Mouse (Mus musculus) heart, embryonic 16.5 days (tissue): ENCODE measurements around the gene Tmc5. TPM values are rescaled to one million over a fixed set of nuclear protein-coding genes. Genes with fewer than 3 reads are reported as not detected.

Experiments
- ATAC-seq: fragments of 200-750 bp; cut with Nextera tagmentation; replicated peaks from 2 replicates; pipeline ENCODE4 v1.8.0; 2017; ENCODE audit warnings: moderate number of reproducible peaks; ENCODE audit not compliant: insufficient read depth, low FRiP score; ENCODE audit errors: extremely low read depth
- H3K27ac ChIP-seq: fragments of 300-500 bp; sonication (generic); 2 replicates; pipeline ENCODE4 v1.5.1; 2014; ENCODE audit warnings: mild to moderate bottlenecking, low read length, control low read depth, moderate library complexity
- H3K27me3 ChIP-seq: fragments of 300-500 bp; sonication (generic); 2 replicates; pipeline ENCODE4 v1.6.1; 2014; ENCODE audit warnings: low read length, mixed read lengths; ENCODE audit not compliant: control insufficient read depth, insufficient read depth
- H3K36me3 ChIP-seq: fragments of 300-500 bp; sonication (generic); 2 replicates; pipeline ENCODE4 v1.6.1; 2014; ENCODE audit not compliant: control insufficient read depth, insufficient read depth
- H3K4me1 ChIP-seq: fragments of 300-500 bp; sonication (generic); 2 replicates; pipeline ENCODE4 v1.6.1; 2014; ENCODE audit warnings: low read length, mixed read lengths; ENCODE audit not compliant: control insufficient read depth, insufficient read depth
- H3K4me2 ChIP-seq: fragments of 300-500 bp; sonication (generic); 2 replicates; pipeline ENCODE4 v1.6.1; 2014; ENCODE audit warnings: low read depth, mild to moderate bottlenecking, control low read depth, low read length
- H3K4me3 ChIP-seq: fragments of 300-500 bp; sonication (generic); 2 replicates; pipeline ENCODE4 v1.5.1; 2014; ENCODE audit warnings: mild to moderate bottlenecking, control low read depth, low read length
- H3K9ac ChIP-seq: fragments of 300-500 bp; sonication (generic); 2 replicates; pipeline ENCODE4 v1.6.1; 2014; ENCODE audit warnings: low read length, control low read depth
- H3K9me3 ChIP-seq: fragments of 300-500 bp; sonication (generic); replicated peaks from 2 replicates; pipeline ENCODE4 v1.6.1; 2016; ENCODE audit warnings: low read length; ENCODE audit not compliant: control insufficient read depth
- WGBS: fragments of 180-500 bp; shearing (Covaris S2); extraction: QIAGEN DNeasy Blood & Tissue Kit; methylation state at CpG from one replicate; pipeline ENCODE4 v1.1.7; 2014; 5-methylcytosine and 5-hydroxymethylcytosine counted together
- polyA plus RNA-seq: library from polyadenylated mRNA; unstranded; fragments of >200 nt; fragmentation: Nextera tagmentation; extraction: Ambion mirVana; gene quantifications from 2 replicates; pipeline ENCODE4 v1.2.1, GENCODE M21; 2015

Tmc5 gene
- polyA plus RNA-seq, 1 experiment from 2014 or later: 0.97 TPM

GRCm38 (mm10) chr7:118595228-118595627, 1.9 kb upstream of the Tmc5 start:
- Histone ChIP-seq H3K4me3 (peak overlapping the region; percentile 25), H3K9ac (no peak overlapping the region), H3K4me2 (peak overlapping the region; percentile 52), H3K27ac (no peak overlapping the region), H3K9me3 (no peaks in the 10 kb centered on the region; the same call in 1 of the 2 replicates), H3K27me3 (peaks cover 55% of the 10 kb centered on the region), H3K36me3 (no peaks in the 10 kb centered on the region), H3K4me1 (peaks cover 21% of the 10 kb centered on the region)
- WGBS: under 1% methylated on average over 14 of the region's 14 CpGs
- ATAC-seq: peak; percentile 20; the same call in 1 of the 2 replicates

DNA sequence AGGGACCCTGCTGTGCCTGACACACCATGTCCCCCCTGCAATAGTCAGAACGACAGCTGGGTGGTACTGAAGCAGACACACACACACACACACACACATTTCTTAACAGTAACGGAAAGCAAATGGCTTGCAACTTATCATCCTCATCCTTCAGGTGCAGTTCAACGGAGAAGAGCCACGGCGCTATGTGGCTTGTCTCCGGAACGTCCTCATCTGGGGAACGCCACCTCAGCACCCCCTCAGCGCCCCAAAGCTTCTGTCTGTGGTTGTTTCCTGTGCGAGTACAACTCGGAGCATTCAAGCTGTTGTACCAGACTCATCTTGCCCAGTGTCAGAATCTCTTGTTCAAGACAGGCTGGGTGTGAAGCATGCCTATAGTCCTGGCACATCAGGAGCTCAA, 826 bp upstream of the Tmc5 start:
- Histone ChIP-seq H3K4me1 (peaks cover 21% of the 10 kb centered on the region), H3K9ac (no peak overlapping the region), H3K27ac (no peak overlapping the region), H3K4me2 (no peak overlapping the region), H3K4me3 (no peak overlapping the region), H3K27me3 (peaks cover 61% of the 10 kb centered on the region), H3K9me3 (no peaks in the 10 kb centered on the region), H3K36me3 (no peaks in the 10 kb centered on the region)
- no peak for ATAC-seq
- 71% methylated on average over 11 of the region's 11 CpGs for WGBS

GRCm38 (mm10) chr7:118599954-118600631, 3.0 kb downstream of the Tmc5 start:
- no peaks in the 10 kb centered on the region for H3K9me3 ChIP-seq
- H3K36me3 ChIP-seq: no peaks in the 10 kb centered on the region
- 70% methylated on average over 12 of the region's 12 CpGs for WGBS
- H3K27me3 ChIP-seq: peaks cover 42% of the 10 kb centered on the region
- no peak overlapping the region for H3K4me2 ChIP-seq
- no peak for ATAC-seq
- peaks cover 11% of the 10 kb centered on the region for H3K4me1 ChIP-seq
- no peak overlapping the region for H3K4me3 ChIP-seq
- no peak overlapping the region for H3K27ac ChIP-seq
- no peak overlapping the region for H3K9ac ChIP-seq

DNA sequence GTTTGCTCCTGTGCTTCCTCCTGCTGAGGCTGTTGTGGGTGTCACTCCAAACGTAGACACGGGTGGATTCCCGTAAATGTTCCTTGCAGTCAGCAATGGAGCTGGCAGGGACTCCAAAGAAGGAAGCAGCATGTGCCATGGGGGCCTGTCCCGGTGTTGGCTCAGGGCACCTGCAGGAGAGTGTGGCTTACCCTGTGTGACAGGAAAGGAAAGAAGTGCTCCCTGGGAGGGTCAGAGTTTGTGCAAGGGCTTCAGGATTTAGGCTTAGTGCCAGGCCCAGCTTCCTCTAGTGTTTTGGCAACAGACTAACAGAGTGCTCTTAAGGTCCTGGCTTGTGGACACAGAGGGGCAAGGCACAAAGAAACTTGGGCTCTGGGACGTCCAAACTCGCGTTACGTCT, 7.7 kb downstream of the Tmc5 start:
- H3K9ac ChIP-seq: no peak overlapping the region
- no peak overlapping the region for H3K4me3 ChIP-seq
- H3K9me3 ChIP-seq: 0 out of 2 replicates have a peak, but pooled peaks cover 5% of the 10 kb centered on the region
- ATAC-seq: no peak
- no peaks in the 10 kb centered on the region for H3K36me3 ChIP-seq
- H3K4me2 ChIP-seq: no peak overlapping the region
- peaks cover 10% of the 10 kb centered on the region; the same call in 1 of the 2 replicates for H3K27me3 ChIP-seq
- H3K27ac ChIP-seq: no peak overlapping the region
- WGBS: 73% methylated on average over 8 of the region's 8 CpGs
- H3K4me1 ChIP-seq: no peaks in the 10 kb centered on the region; the same call in 1 of the 2 replicates

DNA sequence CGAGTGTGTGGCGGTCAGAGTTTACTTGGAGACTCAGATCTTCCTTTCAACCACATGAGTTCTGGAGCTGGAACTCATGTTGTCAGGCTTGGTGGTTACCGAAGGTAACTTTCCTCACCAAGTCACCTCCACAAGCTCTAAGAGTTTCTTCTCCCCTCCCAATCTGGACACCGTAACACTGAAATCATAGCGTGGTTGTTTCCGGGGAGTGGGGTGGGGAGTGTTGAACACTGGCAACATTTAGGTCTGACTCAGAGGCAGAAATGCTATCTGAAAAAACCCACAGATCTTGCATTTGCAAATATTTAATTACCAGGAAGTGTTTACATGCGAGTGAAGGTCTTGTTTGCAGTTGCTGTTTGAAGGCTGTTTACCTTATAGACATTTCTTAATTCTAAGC, 12.7 kb downstream of the Tmc5 start:
- H3K36me3 ChIP-seq: no peaks in the 10 kb centered on the region
- H3K4me1 ChIP-seq: no peaks in the 10 kb centered on the region; the same call in 1 of the 2 replicates
- H3K27ac ChIP-seq: no peak overlapping the region
- H3K9ac ChIP-seq: no peak overlapping the region
- no peak for ATAC-seq
- 88% methylated on average over 7 of the region's 7 CpGs for WGBS
- no peak overlapping the region for H3K4me2 ChIP-seq
- no peak overlapping the region for H3K4me3 ChIP-seq
- H3K9me3 ChIP-seq: 0 out of 2 replicates have a peak, but pooled peaks cover 5% of the 10 kb centered on the region
- peaks cover 9% of the 10 kb centered on the region for H3K27me3 ChIP-seq

GRCm38 (mm10) chr7:118610721-118611120, 13.6 kb downstream of the Tmc5 start:
- H3K4me2 ChIP-seq: no peak overlapping the region
- no peaks in the 10 kb centered on the region for H3K36me3 ChIP-seq
- ATAC-seq: no peak
- 0 out of 2 replicates have a peak, but pooled peaks cover 5% of the 10 kb centered on the region for H3K9me3 ChIP-seq
- peaks cover 13% of the 10 kb centered on the region for H3K27me3 ChIP-seq
- no peak overlapping the region for H3K27ac ChIP-seq
- WGBS: 78% methylated on average over 13 of the region's 13 CpGs
- H3K4me1 ChIP-seq: no peaks in the 10 kb centered on the region
- no peak overlapping the region for H3K9ac ChIP-seq
- no peak overlapping the region for H3K4me3 ChIP-seq

DNA sequence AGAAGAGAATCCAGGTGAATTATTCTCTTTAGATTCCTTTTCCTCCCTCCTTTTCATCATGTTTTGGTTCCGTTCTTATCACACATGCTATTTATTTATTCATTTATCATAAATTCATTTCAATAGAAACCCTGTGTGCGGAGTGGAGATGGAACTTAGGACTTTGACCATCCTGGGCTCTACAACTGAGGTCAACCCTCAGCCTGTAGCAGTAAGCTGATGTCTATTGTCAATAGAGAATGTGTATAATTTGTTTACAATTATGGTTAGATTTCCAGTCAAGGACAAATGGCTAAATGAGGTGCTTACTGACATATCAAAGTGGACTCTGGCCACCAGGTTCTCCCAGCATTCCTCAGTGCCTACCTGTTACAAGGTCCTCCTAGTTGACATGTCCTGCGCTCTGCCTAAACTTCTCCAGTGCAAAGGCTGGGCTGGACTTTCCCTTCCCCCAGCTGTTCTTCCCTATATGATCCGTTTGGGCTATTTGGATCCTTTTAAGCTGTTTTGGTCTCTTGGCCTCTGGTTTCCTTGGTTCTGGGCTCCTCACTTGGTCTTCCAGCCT, 14.2 kb downstream of the Tmc5 start:
- H3K36me3 ChIP-seq: no peaks in the 10 kb centered on the region
- H3K27me3 ChIP-seq: peaks cover 13% of the 10 kb centered on the region
- 82% methylated on average over 4 of the region's 4 CpGs for WGBS
- 0 out of 2 replicates have a peak, but pooled peaks cover 3% of the 10 kb centered on the region for H3K9me3 ChIP-seq
- H3K4me3 ChIP-seq: no peak overlapping the region
- no peak overlapping the region for H3K9ac ChIP-seq
- H3K4me2 ChIP-seq: no peak overlapping the region
- no peak for ATAC-seq
- H3K27ac ChIP-seq: no peak overlapping the region
- no peaks in the 10 kb centered on the region for H3K4me1 ChIP-seq

- Histone ChIP-seq H3K4me2 (no peak overlapping the region), H3K9me3 (no peaks in the 10 kb centered on the region), H3K27ac (no peak overlapping the region), H3K27me3 (peaks cover 13% of the 10 kb centered on the region), H3K36me3 (no peaks in the 10 kb centered on the region), H3K4me1 (no peaks in the 10 kb centered on the region), H3K4me3 (no peak overlapping the region), H3K9ac (no peak overlapping the region)
- 62% methylated on average over 8 of the region's 8 CpGs for WGBS
- ATAC-seq: no peak
These were observed 14.8 kb downstream of the Tmc5 start for GRCm38 (mm10) chr7:118611933-118612332.

GRCm38 (mm10) chr7:118614076-118614475, 17.0 kb downstream of the Tmc5 start:
- no peak overlapping the region for H3K4me3 ChIP-seq
- no peaks in the 10 kb centered on the region for H3K9me3 ChIP-seq
- WGBS: 61% methylated on average over 13 of the region's 13 CpGs
- H3K27me3 ChIP-seq: peaks cover 13% of the 10 kb centered on the region
- H3K27ac ChIP-seq: no peak overlapping the region
- no peak for ATAC-seq
- no peak overlapping the region for H3K9ac ChIP-seq
- no peaks in the 10 kb centered on the region for H3K36me3 ChIP-seq
- H3K4me2 ChIP-seq: no peak overlapping the region
- H3K4me1 ChIP-seq: no peaks in the 10 kb centered on the region
